Mouse (Mus musculus) kidney, adult 2 months (tissue): ENCODE data around the gene Tchhl1.

ENCODE experiments used
- CTCF ChIP-seq: fragments of 200-500 bp; conservative IDR thresholded peaks from 2 replicates; pipeline ENCODE4 v1.5.1; 2011; ENCODE audit warnings: low read depth, mild to moderate bottlenecking, control low read depth, low read length, moderate library complexity, mixed read lengths; ENCODE audit not compliant: insufficient read depth, insufficient read length
- POLR2A ChIP-seq: fragments of 200-500 bp; IDR thresholded peaks from one replicate; pipeline ENCODE4 v1.6.1; 2011; ENCODE audit warnings: low read depth, low read length, control low read depth

DNA sequence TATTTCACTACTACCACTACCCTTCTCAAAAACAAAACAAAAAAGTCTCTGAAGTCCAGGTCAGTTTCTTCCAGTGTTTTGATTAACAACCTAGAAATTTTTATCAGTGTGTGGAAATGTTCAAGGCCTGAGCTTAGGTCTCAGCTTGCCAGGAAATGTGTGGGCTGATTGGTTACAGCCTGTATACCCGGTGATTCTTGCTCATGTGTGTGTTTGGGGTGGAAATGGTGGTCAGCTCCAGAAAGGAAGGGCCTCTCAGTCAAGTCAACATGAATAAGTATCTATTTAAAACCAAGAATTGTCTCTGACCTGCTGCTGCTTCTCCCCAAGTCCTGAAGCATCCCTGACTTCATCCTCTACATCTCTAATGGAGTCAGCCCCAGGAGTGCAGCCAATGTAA, 40.7 kb downstream of the Tchhl1 start:
- TF ChIP-seq CTCF (no peak), POLR2A (no peak)
